8 mouse cellular contexts compared by ENCODE assay signal in genomic region chr2:75776533-75776932, GRCm38 (mm10). TPM values are rescaled to one million over a fixed set of nuclear protein-coding genes. Genes with fewer than 3 reads are reported as not detected.
DNase-seq lines count a peak whose midpoint lies in the region; ATAC-seq and TF ChIP-seq lines count a peak whose summit lies in the region.

No protein-coding gene starts in this region.

- H3K4me3 ChIP-seq in kidney, embryonic 16.5 days (ENCODE audit: low read length): no peak overlapping the region; the same call in 1 of the 2 replicates
- H3K4me3 ChIP-seq in embryonic facial prominence, embryonic 13.5 days: no peak overlapping the region
- no peak overlapping the region for H3K4me3 ChIP-seq in intestine, postnatal 0 days (ENCODE audit: low read depth, low read length)
- H3K4me3 ChIP-seq in midbrain, embryonic 15.5 days: no peak overlapping the region
- no peak overlapping the region for H3K4me3 ChIP-seq in left cerebral cortex, adult 2 months

- H3K4me2 ChIP-seq in kidney, embryonic 16.5 days (replicated peaks; ENCODE audit: low read depth, low read length): peak overlapping the region; percentile 37
- H3K4me2 ChIP-seq in embryonic facial prominence, embryonic 13.5 days: peak overlapping the region; percentile 41
- peak overlapping the region; percentile 61 for H3K4me2 ChIP-seq in intestine, postnatal 0 days (replicated peaks; ENCODE audit: low read depth)
- 0 out of 2 replicates have a peak overlapping the region, but pooled peaks have one; percentile 22 for H3K4me2 ChIP-seq in midbrain, embryonic 15.5 days

- no peaks in the 10 kb centered on the region for H3K9me3 ChIP-seq in kidney, embryonic 16.5 days (ENCODE audit: low read length)
- no peaks in the 10 kb centered on the region for H3K9me3 ChIP-seq in embryonic facial prominence, embryonic 13.5 days
- H3K9me3 ChIP-seq in intestine, postnatal 0 days (ENCODE audit: control insufficient read depth): no peaks in the 10 kb centered on the region
- H3K9me3 ChIP-seq in midbrain, embryonic 15.5 days: no peaks in the 10 kb centered on the region

- peak overlapping the region; percentile 36; the same call in 1 of the 2 replicates for H3K9ac ChIP-seq in kidney, embryonic 16.5 days (replicated peaks; ENCODE audit: low read length)
- peak overlapping the region; percentile 27; the same call in 1 of the 2 replicates for H3K9ac ChIP-seq in embryonic facial prominence, embryonic 13.5 days
- H3K9ac ChIP-seq in intestine, postnatal 0 days (ENCODE audit: low read depth, low read length): 0 out of 2 replicates have a peak overlapping the region, but pooled peaks have one; percentile 17
- H3K9ac ChIP-seq in midbrain, embryonic 15.5 days: no peak overlapping the region

- ATAC-seq in kidney, embryonic 16.5 days (ENCODE audit: low FRiP score, low TSS enrichment): no peak
- no peak for ATAC-seq in embryonic facial prominence, embryonic 13.5 days (ENCODE audit: insufficient number of reproducible peaks, insufficient read depth, low FRiP score, low TSS enrichment, low read depth)
- no peak for ATAC-seq in intestine, postnatal 0 days
- no peak for ATAC-seq in midbrain, embryonic 15.5 days (replicated peaks)

- H3K27me3 ChIP-seq in kidney, embryonic 16.5 days (ENCODE audit: insufficient read depth, low read length): no peaks in the 10 kb centered on the region
- no peaks in the 10 kb centered on the region for H3K27me3 ChIP-seq in embryonic facial prominence, embryonic 13.5 days
- H3K27me3 ChIP-seq in intestine, postnatal 0 days (replicated peaks; ENCODE audit: control insufficient read depth, insufficient read depth, low read length): no peaks in the 10 kb centered on the region
- H3K27me3 ChIP-seq in midbrain, embryonic 15.5 days (replicated peaks): no peaks in the 10 kb centered on the region

- peak overlapping the region; percentile 52 for H3K27ac ChIP-seq in kidney, embryonic 16.5 days (ENCODE audit: low read length)
- H3K27ac ChIP-seq in embryonic facial prominence, embryonic 13.5 days: no peak overlapping the region
- H3K27ac ChIP-seq in intestine, postnatal 0 days (ENCODE audit: low read depth, low read length): no peak overlapping the region
- no peak overlapping the region for H3K27ac ChIP-seq in midbrain, embryonic 15.5 days
- no peak overlapping the region for H3K27ac ChIP-seq in left cerebral cortex, adult 2 months

- 23% methylated on average over 12 of the region's 12 CpGs for WGBS in kidney, embryonic 16.5 days
- 17% methylated on average over 12 of the region's 12 CpGs for WGBS in embryonic facial prominence, embryonic 13.5 days
- 27% methylated on average over 12 of the region's 12 CpGs for WGBS in intestine, postnatal 0 days
- 32% methylated on average over 12 of the region's 12 CpGs for WGBS in midbrain, embryonic 15.5 days

- no peak for DNase-seq in kidney, postnatal 25 days
- no peak for DNase-seq in cerebellum, postnatal 4 days (ENCODE audit: low spot score in 2 of 2)
- no peak for DNase-seq in left cerebral cortex, adult 2 months (ENCODE audit: extremely low spot score in 1 of 2, low spot score in 2 of 2)
- no peak for DNase-seq in urinary bladder, postnatal 10 days (ENCODE audit: low spot score)

- no peak for TF ChIP-seq CTCF in intestine, postnatal 0 days (IDR thresholded peaks at IDR 0.05; ENCODE audit: low read depth)
- TF ChIP-seq CTCF in left cerebral cortex, adult 2 months (IDR thresholded peaks at IDR 0.05): no peak

- intact Hi-C loops in left cerebral cortex, adult 2 months (cut with DNase I): loop anchor here (10.0 kb wide), 1 partner anchor 72 kb away; the partner anchor contains the start of gene Nfe2l2

- peaks cover 41% of the 10 kb centered on the region for H3K4me1 ChIP-seq in kidney, embryonic 16.5 days (ENCODE audit: insufficient read depth, low read length)
- peaks cover 14% of the 10 kb centered on the region for H3K4me1 ChIP-seq in embryonic facial prominence, embryonic 13.5 days
- 0 out of 2 replicates have a peak, but pooled peaks cover 4% of the 10 kb centered on the region for H3K4me1 ChIP-seq in intestine, postnatal 0 days (replicated peaks; ENCODE audit: control insufficient read depth, insufficient read depth, low read length)
- H3K4me1 ChIP-seq in midbrain, embryonic 15.5 days: no peaks in the 10 kb centered on the region

- H3K36me3 ChIP-seq in kidney, embryonic 16.5 days (ENCODE audit: insufficient read depth, low read length): no peaks in the 10 kb centered on the region
- H3K36me3 ChIP-seq in embryonic facial prominence, embryonic 13.5 days: no peaks in the 10 kb centered on the region
- no peaks in the 10 kb centered on the region for H3K36me3 ChIP-seq in intestine, postnatal 0 days (ENCODE audit: control insufficient read depth, insufficient read depth)
- H3K36me3 ChIP-seq in midbrain, embryonic 15.5 days (replicated peaks): no peaks in the 10 kb centered on the region

RNA-seq across cellular contexts. Expression of gene Agps, which starts 55.4 kb away (rescaled TPM):
- 39.2 and 40.0 TPM in 2 replicates for polyA plus RNA-seq in kidney, embryonic 16.5 days (2015; fragmentation: Nextera tagmentation; extraction: Ambion mirVana)
- 30.0 and 36.3 TPM in 2 replicates for polyA plus RNA-seq in embryonic facial prominence, embryonic 13.5 days (2015; fragmentation: Nextera tagmentation; extraction: Ambion mirVana)
- 6.5 and 8.6 TPM in 2 replicates for polyA plus RNA-seq in intestine, postnatal 0 days (2015; fragmentation: Nextera tagmentation; extraction: Ambion mirVana)
- 30.6 and 30.9 TPM in 2 replicates for polyA plus RNA-seq in midbrain, embryonic 15.5 days (2015; fragmentation: Nextera tagmentation; extraction: Ambion mirVana)
- total RNA-seq in left cerebral cortex, adult 2 months (2021): 10 to 100 TPM; 33.7 to 36.8 TPM
